Mouse (Mus musculus) lung, adult 2 months (tissue): ENCODE data around the gene Olfr1128. TPM values are rescaled to one million over a fixed set of nuclear protein-coding genes. Genes with fewer than 3 reads are reported as not detected.
"Not testable (repeated sequence)": the region's sequence is repeated elsewhere in the genome, so short reads cannot be mapped to it uniquely, and the experiment has no call there.

Source experiments
- DNase-seq: peaks from one replicate; pipeline ENCODE4 v3.0.0; 2022
- H3K4me1 ChIP-seq: fragments of 200-500 bp; 2 replicates; pipeline ENCODE4 v1.6.1; 2011; ENCODE audit warnings: low read length; ENCODE audit not compliant: control insufficient read depth, insufficient read depth
- H3K4me3 ChIP-seq: fragments of 200-500 bp; replicated peaks from 2 replicates; pipeline ENCODE3; 2011; ENCODE audit warnings: low read depth, mild to moderate bottlenecking, control low read depth, low read length; ENCODE audit errors: extremely low read depth
- CTCF ChIP-seq: fragments of 200-500 bp; IDR thresholded peaks from 2 replicates; pipeline ENCODE4 v1.5.1; 2011; ENCODE audit warnings: mild to moderate bottlenecking, low read length, control low read depth; ENCODE audit not compliant: insufficient read depth
- POLR2A ChIP-seq: fragments of 200-500 bp; IDR thresholded peaks from 2 replicates; pipeline ENCODE4 v1.6.1; 2011; ENCODE audit warnings: low read depth, mild to moderate bottlenecking, control low read depth, low read length, borderline replicate concordance; ENCODE audit errors: extremely low read depth
- WGBS: fragments of 180-500 bp; shearing (Covaris S2); methylation state at CpG from one replicate; pipeline ENCODE4 v1.1.7; 2018; 5-methylcytosine and 5-hydroxymethylcytosine counted together
- polyA plus RNA-seq: library from polyadenylated mRNA; depleted of rRNA; stranded (reverse); fragments of >200 nt; gene quantifications from 2 replicates; pipeline ENCODE4 v1.2.3, GENCODE M21; 2012; rRNA removed

The Olfr1128 gene
- polyA plus RNA-seq = not detected in 2 replicates

GRCm38 (mm10) chr2:87545442-87545841 lies at the start of gene Olfr1128:
Gene Olfr1128 (minus strand): TSS chr2:87545542.
- Histone ChIP-seq H3K4me3 (no peak within 1 kb of the TSS), H3K4me1 (no peaks in the 10 kb centered on the region)
- TF ChIP-seq POLR2A (no peak), CTCF (no peak)
- WGBS = 75% methylated on average over 1 of the region's 1 CpGs
- DNase-seq = no peak

DNA sequence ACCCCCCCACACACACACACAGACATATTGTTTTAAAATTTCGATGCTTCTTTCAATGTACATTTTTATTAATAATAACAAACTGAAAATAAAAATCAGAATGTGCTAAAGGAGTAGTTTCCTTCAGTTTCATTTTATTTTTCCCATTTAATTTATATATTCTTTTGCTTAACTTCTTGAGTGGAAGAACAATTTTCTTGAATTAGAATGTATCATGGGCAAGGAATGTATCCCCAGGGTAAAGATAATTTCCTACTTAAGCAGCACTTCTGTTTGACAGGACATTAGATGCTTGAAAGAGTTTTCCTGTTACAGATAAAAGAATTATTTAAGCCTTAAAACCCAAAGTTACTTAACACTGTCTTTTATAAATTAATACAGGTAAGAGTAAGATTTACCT lies 28.3 kb upstream of the Olfr1128 start, which contains the start of gene Olfr1129:
Gene Olfr1129, plus strand, starts transcription at position 301 of the 400 bp plus-strand sequence.
- DNase-seq, H3K4me3 ChIP-seq, H3K4me1 ChIP-seq: not testable (repeated sequence)
- 54% methylated on average over 1 of the region's 1 CpGs for WGBS

- WGBS = 47% methylated on average over 2 of the region's 2 CpGs
- no peak for DNase-seq
- Histone ChIP-seq H3K4me1 (no peaks in the 10 kb centered on the region), H3K4me3 (no peak overlapping the region)
- no peak for TF ChIP-seq POLR2A
Measured at GRCm38 (mm10) chr2:87534826-87535225, 10.5 kb downstream of the Olfr1128 start.

DNA sequence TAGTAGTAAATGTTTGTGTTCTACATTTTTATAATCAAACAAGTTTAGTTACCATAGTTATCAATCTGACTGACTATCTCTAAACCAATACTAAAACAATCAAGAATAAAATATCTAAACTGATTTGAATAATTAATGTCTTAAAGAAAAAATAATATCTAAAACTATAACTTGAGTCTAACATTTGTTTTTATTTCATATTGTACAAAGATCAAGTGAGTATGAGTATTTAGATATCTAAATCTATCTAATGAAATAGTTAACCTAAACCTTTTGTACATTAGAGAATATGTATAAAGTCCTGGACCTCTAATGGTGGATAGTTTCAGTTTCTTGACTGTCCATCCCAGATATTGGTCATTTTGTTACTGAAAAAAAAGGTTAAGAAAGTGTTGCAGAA lies 13.8 kb downstream of the Olfr1128 start, which contains the start of gene Olfr153:
Gene Olfr153, plus strand, starts transcription at position 301 of the 400 bp plus-strand sequence.
- no peaks in the 10 kb centered on the region for H3K4me1 ChIP-seq
- no peak for DNase-seq
- H3K4me3 ChIP-seq = no peak within 1 kb of the TSS
- TF ChIP-seq CTCF (no peak), POLR2A (no peak)

- not testable (repeated sequence) for H3K4me1 ChIP-seq, H3K4me3 ChIP-seq, DNase-seq
- 25% methylated on average over 39 of the region's 39 CpGs for WGBS
Measured at GRCm38 (mm10) chr2:87525899-87526616, 19.3 kb downstream of the Olfr1128 start.

DNA sequence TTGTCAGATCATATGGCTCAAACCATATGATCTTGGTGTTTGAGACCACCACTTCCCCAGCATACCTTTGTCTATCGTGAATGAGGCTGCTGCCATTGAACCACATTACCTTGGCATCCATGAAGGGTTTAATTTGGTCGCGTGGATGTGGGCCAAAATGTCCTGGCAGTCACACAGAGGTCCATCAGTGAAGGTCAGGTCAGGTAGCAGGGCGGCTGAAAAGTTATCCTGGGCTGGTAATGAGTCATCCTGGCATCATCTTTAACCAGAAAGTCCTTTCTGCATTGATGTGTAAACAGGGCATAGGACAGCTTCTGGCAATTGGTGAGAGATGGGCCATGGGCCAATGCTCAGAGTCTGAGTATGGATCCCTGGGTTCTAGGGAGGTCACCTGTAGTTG lies 24.7 kb downstream of the Olfr1128 start:
- Histone ChIP-seq H3K4me3 (no peak overlapping the region), H3K4me1 (no peaks in the 10 kb centered on the region)
- 76% methylated on average over 4 of the region's 4 CpGs for WGBS
- no peak for DNase-seq
- TF ChIP-seq POLR2A (no peak), CTCF (no peak)

DNA sequence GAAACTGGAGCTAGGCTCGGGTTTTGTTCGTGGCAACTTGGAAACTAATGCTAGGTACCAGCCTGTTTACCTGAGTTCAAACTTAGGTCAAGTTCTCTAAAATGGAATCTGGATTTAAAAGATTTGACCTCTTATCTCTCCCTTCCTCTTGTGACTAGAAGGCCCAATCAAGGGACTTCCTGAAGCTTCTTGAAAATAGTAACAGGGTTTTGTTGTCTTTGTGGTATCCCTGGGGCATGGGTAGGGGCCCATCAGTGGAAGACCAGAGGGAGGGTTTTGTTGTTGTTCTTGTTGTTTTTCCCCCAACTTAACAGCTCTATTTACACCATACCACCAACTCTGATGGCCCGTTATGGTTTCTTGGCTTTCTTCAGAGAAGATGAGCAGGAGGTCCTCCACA lies 28.8 kb downstream of the Olfr1128 start:
- Histone ChIP-seq H3K4me3 (no peak overlapping the region), H3K4me1 (no peaks in the 10 kb centered on the region)
- no peak for TF ChIP-seq POLR2A
- no peak for TF ChIP-seq CTCF
- DNase-seq = no peak
- 77% methylated on average over 3 of the region's 3 CpGs for WGBS

DNA sequence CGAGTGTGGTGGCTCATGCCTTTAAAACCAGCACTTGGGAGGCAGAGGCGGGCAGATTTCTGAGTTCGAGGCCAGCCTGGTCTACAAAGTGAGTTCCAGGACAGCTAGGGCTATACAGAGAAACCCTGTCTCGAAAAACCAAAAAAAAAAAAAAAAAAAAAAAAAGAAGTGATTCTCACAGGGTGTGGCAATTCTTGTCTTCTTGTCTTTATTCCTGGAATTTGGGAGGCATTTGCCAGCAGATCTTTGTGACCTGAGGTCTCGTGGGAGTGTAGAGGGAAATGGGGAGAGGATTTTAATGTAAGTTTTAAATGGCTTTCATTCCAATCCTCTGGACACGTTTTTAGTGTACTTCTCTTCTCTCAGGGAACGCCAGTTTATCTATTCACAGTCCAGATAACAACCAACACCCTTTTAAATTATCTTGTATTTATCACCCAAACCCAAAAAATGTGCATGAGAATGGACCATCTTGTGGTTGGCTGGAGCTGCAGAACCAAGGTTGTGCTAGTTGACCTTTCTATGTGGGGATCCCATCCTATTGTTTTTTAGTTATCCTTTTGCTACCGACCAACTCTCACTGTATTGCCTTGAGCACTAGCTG lies 29.8 kb downstream of the Olfr1128 start:
- TF ChIP-seq POLR2A (no peak), CTCF (no peak)
- WGBS = 63% methylated on average over 8 of the region's 8 CpGs

GRCm38 (mm10) chr2:87515046-87515445 lies 30.3 kb downstream of the Olfr1128 start:
- Histone ChIP-seq H3K4me1 (no peaks in the 10 kb centered on the region), H3K4me3 (no peak overlapping the region)
- no peak for TF ChIP-seq CTCF
- no peak for TF ChIP-seq POLR2A
- WGBS = 75% methylated on average over 2 of the region's 2 CpGs
- DNase-seq = no peak

More for the DNA sequence above, 29.8 kb downstream of the Olfr1128 start:
- no peaks in the 10 kb centered on the region for H3K4me1 ChIP-seq
- DNase-seq = no peak
- no peak overlapping the region for H3K4me3 ChIP-seq

DNA sequence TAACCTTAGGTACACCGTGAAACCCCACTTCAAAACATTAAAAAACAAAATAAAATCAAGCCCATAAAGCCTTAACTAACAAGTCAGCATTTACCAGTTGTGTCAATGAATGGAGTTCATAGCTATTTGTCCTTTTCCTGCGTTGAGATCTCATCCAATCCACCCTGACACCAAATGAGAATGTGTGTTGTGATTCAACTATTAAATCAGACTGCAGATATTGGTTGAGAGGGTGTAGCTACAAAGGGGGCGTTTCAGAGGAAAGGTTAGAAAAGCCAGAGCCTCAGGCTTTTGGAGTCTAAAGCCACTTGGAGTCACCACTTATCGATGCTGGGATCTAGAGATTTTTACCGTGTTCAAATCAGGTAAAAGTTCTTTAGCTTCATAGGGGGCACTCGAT lies 39.1 kb downstream of the Olfr1128 start, which contains the start of gene Pramel6:
Gene Pramel6, plus strand, starts transcription at position 301 of the 400 bp plus-strand sequence.
- no peak for DNase-seq
- Histone ChIP-seq H3K4me3 (no peak within 1 kb of the TSS), H3K4me1 (no peaks in the 10 kb centered on the region)
- 80% methylated on average over 6 of the region's 6 CpGs for WGBS
- TF ChIP-seq CTCF = no peak
- TF ChIP-seq POLR2A = no peak

DNA sequence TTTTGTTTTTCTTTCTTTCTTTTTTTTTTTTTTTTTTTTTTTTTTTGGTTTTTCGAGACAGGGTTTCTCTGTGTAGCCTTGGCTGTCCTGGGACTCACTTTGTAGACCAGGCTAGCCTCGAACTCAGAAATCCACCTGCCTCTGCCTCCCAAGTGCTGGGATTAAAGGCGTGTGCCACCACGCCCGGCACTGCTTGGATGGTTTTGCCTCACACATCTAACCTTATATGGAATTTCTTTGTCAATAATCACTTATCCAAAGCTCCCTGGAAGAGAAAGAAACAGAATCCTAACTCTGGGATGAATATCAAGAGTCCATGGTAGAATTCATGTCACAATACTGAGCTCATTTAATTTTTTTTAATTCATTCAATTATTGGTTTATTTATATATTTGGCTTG lies 48.3 kb downstream of the Olfr1128 start, which contains the start of gene Pramel7:
Gene Pramel7, minus strand, starts transcription at position 101 of the 400 bp plus-strand sequence.
- WGBS = 97% methylated on average over 3 of the region's 5 CpGs
- H3K4me3 ChIP-seq, H3K4me1 ChIP-seq, DNase-seq: not testable (repeated sequence)
